Mouse (Mus musculus): ENCODE results near the gene S1pr1. TPM values are rescaled to one million over a fixed set of nuclear protein-coding genes. Genes with fewer than 3 reads are reported as not detected.

Gene S1pr1
- total RNA-seq, 2 experiments from 2014 or later = 2.4 to 3.3 TPM

DNA sequence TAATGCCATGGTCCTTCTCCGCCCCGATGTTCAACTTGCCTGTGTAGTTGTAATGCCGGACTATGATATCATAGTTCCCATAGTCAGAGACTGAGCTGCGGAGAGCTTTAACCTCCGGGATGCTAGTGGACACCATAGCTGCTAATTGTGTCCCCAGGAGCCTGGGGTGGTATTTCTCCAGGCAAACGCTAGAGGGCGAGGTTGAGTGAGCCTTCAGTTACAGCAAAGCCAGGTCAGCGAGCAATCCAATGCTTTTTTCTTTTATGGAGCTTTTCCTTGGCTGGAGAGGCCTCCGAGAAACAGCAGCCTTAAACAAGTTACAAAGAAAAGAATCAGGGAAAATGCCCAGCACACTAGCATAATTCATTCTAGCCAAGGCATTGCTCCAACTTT lies 2.1 kb downstream of the S1pr1 start:
- ATAC-seq (ENCODE audit: poor library complexity, severe bottlenecking) = peak; percentile 55

DNA sequence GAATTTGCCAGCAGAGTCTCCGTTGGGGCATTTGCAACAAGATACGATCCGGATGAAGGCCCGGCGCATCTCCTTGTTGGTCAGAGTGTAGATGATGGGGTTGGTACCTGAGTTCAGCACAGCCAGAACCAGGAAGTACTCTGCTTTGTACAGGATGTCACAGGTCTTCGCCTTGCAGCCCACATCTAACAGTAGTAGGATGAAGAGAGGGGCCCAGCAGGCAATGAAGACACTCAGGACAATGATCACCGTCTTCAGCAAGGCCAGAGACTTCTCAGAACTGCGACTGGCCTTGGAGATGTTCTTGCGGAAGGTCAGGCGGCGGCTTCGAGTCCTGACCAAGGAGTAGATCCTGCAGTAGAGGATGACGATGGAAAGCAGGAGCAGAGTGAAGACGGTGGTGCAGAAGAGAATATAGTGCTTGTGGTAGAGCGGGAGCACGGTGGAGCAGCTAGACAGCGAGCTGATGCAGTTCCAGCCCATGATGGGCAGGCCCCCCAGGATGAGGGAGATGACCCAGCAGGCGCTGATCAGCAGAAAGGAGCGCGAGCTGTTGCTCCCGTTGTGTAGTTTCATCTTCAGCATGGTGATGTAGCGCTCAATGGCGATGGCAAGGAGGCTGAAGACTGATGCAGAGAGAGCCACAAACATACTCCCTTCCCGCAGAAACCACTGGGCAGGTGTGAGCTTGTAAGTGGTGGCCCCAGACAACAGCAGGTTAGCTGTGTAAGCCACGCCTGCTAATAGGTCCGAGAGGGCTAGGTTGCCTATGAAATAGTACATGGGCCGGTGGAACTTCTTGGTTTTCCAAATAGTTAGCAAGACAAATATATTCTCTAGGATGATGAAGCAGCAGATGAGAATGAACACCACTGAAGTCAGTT lies 2.7 kb downstream of the S1pr1 start:
- ATAC-seq (ENCODE audit: poor library complexity, severe bottlenecking) = no peak

- ATAC-seq (ENCODE audit: poor library complexity, severe bottlenecking) = no peak
Observed at GRCm38 (mm10) chr3:115711393-115711792, 3.5 kb downstream of the S1pr1 start.

DNA sequence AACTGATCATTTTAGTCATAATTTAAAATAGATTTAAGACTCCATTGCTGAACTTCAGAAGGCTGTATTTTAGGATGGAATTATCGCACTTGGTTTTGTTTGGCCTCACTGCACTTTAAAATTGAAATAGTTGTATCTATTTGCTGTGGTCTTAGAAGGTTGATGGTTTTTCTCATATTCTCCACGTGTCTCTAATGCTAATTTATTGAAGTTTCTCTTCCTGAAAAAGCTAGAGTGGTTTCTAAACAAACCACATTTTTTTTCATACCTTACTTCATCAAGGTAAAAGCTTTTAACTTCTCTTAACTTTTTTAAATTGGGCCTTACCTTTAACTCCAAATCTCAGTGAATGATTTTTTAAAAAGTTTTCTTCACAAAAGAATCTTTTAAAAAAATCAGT lies 4.8 kb downstream of the S1pr1 start:
- no peak for ATAC-seq (ENCODE audit: poor library complexity, severe bottlenecking)

DNA sequence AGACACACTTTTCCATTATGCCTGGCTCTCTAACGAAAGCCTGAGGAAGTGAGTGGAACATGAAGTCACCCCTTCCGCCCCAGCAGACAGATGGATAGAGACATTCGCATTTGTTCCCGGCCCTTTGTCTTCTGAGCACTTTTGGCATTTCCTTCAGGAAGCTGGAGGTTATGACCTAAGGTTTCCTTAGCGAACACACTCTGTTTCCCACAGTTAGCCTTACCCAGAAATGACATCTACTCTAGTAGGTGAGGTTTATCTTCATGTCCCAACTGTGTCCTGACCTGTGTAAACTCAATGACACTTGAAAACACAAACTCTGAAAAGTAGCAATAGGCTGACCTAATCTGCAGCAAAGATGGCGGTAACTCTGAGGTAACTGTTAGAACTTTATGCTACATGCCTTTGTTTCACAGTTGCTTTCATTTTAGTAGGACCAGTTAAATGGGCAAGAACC lies 5.7 kb downstream of the S1pr1 start:
- ATAC-seq (ENCODE audit: poor library complexity, severe bottlenecking) = no peak

DNA sequence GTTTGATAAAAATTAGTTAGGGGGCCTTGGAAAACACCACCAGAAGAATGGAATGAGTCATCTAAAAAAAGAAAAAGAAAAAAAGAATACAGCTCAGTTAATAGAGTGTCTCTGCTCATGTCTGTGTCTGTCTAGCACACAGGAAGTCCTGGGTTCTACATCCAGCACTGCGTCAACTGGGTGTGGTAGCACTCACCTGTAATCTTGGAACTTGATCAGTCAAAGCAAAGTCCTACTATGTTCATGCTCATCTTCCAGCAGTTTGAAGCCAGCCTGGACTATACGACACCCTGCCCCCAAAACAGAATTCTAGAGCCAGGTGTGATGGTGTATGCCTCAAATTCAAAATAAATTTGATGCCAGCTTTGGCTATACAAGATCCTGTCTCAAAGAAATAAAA lies 8.1 kb downstream of the S1pr1 start:
- ATAC-seq (ENCODE audit: poor library complexity, severe bottlenecking) = no peak

GRCm38 (mm10) chr3:115704254-115704908 lies 10.5 kb downstream of the S1pr1 start:
- peak; percentile 85 for ATAC-seq (ENCODE audit: poor library complexity, severe bottlenecking)

GRCm38 (mm10) chr3:115703720-115704119 lies 11.2 kb downstream of the S1pr1 start:
- ATAC-seq (ENCODE audit: poor library complexity, severe bottlenecking) = no peak

GRCm38 (mm10) chr3:115702089-115702488 lies 12.8 kb downstream of the S1pr1 start:
- peak; percentile 51; the same call in 1 of the 2 replicates for ATAC-seq (ENCODE audit: poor library complexity, severe bottlenecking)

DNA sequence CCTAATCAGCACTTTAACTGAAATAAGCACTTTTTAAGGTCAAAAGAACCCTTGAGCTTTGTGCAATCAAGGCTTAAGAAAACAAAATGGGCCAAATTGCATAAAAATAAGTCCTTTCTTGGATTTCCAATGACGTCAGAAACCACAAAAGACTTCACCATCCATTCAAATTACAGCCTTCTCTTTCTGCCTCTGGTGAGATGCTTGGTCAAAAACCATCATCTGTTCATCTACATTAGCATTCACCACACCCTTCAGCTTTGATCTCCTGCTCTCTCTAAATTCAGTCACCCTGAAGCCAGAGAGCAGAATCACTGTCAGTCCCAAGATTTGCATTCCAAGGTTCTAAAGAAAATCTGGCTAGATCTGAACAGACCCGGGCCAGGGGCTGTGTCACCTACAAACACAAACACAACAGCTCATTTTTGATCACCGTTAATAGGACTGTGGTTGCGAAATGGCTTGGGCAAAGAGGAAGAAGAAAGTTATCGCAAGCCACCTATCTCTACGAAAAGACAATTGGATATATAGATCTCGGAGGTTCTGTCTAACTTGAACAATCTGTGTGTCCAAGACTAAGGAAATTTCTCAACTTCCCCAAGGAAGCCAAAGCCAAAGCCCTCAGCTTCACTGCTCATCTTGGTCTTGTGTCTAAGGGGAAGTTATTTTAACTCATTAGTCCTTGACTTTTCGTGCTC lies 19.5 kb downstream of the S1pr1 start:
- peak; percentile 57 for ATAC-seq (ENCODE audit: poor library complexity, severe bottlenecking)

DNA sequence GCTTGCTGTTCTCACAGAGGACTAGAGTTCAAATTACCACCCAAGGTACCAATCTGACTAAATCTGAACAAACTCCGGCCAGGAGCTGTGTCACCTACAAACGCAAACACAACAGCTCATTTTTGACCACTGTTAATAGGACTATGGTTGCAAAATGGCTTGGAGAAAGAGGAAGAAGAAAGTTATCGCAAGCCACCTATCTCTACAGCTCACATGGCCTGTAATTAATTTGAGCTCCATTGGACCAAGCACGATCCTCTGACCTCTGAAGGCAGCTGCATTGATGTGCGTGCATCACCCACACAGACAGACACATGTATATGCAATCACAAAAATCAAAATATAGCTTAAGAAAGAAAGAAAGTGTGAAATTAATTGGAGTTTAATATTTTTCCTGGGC lies 20.7 kb downstream of the S1pr1 start:
- peak; percentile 33 for ATAC-seq (ENCODE audit: poor library complexity, severe bottlenecking)

DNA sequence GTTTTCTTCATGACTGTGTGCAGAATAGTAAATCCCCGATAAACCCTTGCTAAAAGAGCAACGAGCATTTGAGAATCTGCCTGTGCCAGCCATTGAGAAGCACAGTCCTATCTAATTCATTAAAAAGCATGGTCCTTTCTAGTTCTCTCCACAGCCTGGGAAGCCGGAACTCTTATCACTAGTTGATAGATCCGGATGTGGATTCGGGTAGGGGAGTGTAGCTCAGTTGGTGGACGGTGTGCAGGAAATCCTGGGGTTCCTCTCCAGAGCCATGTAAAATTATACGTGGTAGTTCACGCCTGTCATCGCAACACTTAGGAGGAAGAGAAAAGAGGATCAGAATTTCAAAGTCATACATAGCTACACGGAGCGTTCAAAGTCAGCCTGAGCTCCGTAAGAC lies 21.5 kb downstream of the S1pr1 start:
- peak; percentile 20 for ATAC-seq (ENCODE audit: poor library complexity, severe bottlenecking)

- no peak for ATAC-seq (ENCODE audit: poor library complexity, severe bottlenecking)
Observed at GRCm38 (mm10) chr3:115692857-115693256, 22.0 kb downstream of the S1pr1 start.

GRCm38 (mm10) chr3:115692384-115692783 lies 22.5 kb downstream of the S1pr1 start:
- peak; percentile 56 for ATAC-seq (ENCODE audit: poor library complexity, severe bottlenecking)

GRCm38 (mm10) chr3:115689920-115690319 lies 25.0 kb downstream of the S1pr1 start:
- ATAC-seq (ENCODE audit: poor library complexity, severe bottlenecking) = no peak

DNA sequence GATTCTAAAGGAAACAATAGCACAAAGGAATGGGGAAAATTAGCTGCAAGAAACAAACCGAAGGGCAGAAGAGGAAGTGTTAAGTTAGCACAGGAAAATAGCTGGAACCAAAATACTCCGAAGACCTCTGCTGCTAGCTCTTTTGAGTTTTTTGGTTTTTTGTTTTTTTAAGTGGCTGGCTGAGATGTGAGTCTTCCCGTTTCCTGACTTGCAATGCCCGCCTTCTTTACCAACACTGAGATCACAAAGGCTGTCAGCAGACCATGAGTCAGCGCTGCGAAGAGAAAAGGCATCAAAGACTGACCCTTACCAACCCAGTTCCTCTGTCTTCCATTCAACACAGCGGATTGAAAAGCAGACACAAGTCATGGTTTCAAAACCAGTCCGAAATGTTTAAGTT lies 25.5 kb downstream of the S1pr1 start:
- ATAC-seq (ENCODE audit: poor library complexity, severe bottlenecking) = peak; percentile 74

GRCm38 (mm10) chr3:115687821-115688220 lies 27.1 kb downstream of the S1pr1 start:
- no peak for ATAC-seq (ENCODE audit: poor library complexity, severe bottlenecking)

DNA sequence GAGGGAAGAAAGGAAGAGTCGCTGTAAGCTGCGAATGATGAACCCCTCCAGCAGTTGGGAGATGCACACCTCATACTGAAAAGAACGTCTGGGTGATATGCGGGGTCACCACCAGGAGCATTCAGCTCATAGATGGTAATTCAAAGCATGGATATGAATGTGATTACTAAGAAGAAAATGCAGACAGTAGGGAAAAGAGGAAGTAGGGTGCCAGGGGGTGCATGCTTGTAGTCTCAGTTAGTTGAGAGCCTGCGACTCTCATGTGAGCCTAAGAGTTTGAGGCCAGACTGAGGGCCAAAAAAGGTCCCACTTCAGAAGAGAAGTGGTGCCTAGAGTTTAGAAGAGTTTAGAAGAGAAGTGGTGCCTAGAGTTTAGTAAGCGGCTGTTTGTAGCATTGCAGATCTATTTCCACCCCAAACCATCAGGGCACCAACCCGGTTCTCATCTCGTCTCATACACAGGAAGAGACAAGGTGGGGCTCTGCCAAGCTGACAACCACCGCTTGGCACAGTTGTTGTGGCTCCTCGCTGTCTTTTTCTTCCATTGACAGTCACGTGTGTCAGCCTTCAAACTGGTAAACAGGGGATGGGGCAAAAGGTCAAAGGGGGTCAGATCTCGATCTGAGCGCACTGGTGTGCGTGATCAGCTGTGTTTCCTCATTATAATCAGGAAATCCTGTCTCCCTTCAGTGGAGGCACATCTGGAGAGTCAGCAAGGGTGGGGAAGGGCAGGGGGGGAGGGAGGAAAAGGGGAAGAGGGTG lies 32.4 kb downstream of the S1pr1 start:
- ATAC-seq (ENCODE audit: poor library complexity, severe bottlenecking) = peak; percentile 77

DNA sequence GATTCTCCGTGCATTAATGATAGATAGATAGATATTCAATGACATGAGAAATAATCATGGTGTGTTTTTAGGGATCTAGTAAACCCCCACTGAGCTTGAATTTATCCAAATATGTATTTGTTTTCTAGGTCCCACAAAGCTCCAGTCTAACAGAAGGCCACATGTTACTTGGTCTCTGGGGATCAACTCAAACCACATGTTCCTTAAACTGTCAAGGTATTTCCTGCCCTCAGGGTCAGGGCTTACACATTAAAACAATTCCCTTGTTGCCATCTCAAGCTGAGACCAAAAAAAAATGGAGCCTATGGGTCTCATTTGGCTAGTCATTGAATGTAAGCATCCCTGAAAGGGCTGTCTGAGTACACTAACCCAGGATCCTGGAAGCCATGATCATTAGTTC lies 33.7 kb downstream of the S1pr1 start:
- ATAC-seq (ENCODE audit: poor library complexity, severe bottlenecking) = no peak

DNA sequence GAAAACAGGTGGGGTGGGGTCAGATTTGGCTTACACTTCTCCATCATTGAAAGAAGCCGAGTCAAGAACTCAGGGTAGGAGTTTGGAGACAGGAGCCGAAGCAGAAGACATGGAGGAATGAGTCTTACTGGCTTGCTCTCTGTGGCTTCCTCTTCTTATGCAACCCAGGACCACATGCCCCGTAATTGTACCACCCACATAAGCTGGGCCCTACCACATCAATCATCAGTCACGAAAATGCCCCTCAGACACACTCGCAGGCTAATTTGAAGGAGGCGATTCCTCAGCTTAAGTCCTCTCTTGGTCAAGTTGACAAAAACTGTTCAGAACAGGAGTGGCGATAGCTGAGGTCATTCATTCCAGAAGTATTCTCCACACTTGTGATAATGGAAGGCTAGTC lies 35.9 kb downstream of the S1pr1 start:
- ATAC-seq (ENCODE audit: poor library complexity, severe bottlenecking) = peak; percentile 43; the same call in 1 of the 2 replicates

All from megakaryocyte, adult 5-6 weeks (primary cell).